Mouse (Mus musculus): ENCODE data around the gene Txnrd2.

GRCm38 (mm10) chr16:18403285-18403684 lies 22.9 kb upstream of the Txnrd2 start:
- TF ChIP-seq CHD2 (IDR thresholded peaks at IDR 0.05; ENCODE audit: low read depth, low read length) (no peak), ZNF384 (IDR thresholded peaks at IDR 0.05; ENCODE audit: low read depth, low read length) (no peak), MAFK (IDR thresholded peaks at IDR 0.05; ENCODE audit: insufficient read depth, low read depth, low read length) (no peak)

Measured in ES-E14 (cell line).